Mouse (Mus musculus): ENCODE measurements around the gene 4931429L15Rik. TPM values are rescaled to one million over a fixed set of nuclear protein-coding genes. Genes with fewer than 3 reads are reported as not detected.

The 4931429L15Rik gene
- not detected in 2 replicates for polyA plus RNA-seq (2015; fragmentation: Nextera tagmentation; extraction: Ambion mirVana)

DNA sequence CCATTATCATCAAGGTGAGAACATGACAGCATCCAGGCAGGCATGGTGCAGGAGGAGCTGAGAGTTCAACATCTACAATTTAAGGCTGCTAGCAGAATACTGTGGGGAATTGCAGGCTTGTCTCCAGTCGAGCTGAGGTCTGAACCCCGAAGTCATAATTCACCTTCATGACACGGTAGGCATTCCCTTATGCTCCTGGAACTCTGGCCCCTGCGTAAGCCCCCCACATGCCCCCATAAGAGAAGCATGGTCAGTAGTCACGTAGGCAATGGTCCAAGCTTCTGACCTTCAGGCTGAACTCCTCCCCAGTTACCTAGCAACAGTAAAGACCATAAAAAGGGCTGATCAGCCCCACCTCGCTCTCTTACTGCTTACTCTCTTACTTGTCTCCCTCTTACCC, at the start of gene 4931429L15Rik:
TSS of gene 4931429L15Rik (minus strand) at position 101 of the 400 bp plus-strand sequence.

DNA sequence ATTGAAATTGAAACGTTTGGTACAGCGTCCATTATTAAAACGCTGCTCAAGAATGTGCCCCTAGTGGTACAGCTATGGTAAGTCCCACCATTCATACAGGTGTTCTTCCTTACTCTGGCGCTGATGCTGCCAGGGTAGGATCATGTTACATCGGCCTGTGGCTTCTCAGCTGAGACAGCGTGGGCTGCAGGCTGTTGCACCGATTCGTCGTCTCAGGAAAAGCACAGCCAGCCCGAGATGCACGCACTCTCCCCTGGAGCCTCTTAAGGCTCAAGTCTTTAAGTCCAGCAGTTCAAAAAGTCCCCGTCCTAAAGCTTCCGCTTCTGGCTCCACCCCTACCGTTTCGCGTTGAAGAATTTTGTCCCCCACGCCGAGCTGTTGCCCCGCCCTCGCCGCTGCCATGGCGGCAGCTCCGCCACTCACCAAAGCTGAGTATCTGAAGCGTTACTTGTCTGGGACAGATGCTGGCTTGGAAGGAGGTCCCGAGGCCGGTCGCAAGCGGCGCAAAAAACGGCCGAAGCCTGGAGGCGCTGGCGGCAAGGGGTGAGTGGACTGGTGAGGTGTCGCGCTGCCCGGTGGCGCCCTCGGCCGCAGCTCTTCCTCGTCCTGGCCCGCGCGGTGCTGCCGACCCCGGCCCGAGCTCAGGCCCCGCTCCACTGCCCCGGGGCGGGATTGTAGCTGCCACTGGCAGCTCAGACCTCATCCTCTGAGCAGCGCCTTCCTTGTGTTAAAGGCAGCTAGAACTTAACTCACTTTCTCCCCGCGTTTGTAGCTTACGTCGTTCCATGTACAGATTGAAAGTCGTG, 37.0 kb downstream of the 4931429L15Rik start, which contains the start of gene Bud13:
TSS of gene Bud13 (plus strand) at position 378 of the 806 bp plus-strand sequence.

DNA sequence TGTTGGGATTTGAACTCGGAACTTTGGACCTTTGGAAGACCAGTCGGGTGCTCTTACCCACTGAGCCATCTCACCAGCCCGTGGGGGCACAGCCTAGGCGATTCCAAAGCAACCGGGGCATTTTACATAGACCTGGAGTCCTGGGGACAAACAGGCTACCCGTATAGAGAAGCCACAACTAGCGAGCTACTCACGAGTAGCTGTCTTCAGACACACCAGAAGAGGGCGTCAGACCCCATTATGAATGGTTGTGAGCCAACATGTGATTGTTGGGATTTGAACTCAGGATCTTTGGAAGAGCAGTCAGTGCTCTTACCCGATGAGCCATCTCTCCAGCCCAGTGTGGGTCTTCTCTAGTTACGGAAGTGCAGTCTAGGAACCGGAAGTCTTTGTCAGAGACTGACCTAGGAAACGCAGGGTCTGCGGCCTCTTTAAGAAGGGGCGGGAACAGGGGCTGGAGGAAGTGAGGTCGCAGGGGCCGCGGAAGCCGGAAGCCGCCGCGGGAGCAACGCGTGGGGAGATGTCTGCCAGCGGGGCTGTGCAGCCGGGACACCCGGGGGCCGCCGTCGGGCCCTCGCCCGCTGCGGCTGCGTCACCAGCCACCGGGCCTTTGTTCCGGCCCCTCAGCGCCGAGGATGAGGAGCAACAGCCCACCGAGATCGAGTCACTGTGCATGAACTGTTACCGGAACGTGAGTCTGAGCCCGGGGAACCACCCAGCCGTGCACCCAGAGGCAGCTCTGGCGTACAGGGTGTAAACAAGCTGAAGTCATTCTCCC, 46.9 kb downstream of the 4931429L15Rik start, which contains the start of gene Zpr1:
TSS of gene Zpr1 (plus strand) at position 388 of the 778 bp plus-strand sequence.

DNA sequence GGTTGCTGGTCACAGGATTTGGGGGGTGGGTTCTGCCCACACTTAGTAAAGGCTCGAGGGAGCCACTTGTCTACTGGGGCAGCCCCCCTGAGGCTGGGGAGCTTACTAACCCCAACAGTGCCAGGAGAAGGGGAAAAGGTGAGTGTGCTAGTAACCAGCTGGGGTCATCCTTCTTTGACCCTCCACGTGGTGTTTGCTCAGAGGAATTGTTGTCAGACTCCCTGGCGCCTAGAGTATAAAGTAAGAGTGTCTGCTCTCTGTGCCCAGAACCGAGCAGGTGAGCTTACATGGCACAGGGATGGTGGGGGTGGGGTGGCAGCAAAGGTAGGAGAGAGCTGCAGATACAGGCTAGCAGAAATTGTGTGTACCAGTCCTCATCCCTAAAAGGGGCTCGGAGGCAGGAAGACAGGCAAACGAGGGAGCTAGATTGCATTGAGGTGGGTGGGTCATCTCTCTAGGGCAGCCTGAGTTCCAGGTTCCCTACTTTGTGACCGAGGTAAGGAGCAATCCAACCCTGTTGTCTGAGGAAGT, 51.4 kb downstream of the 4931429L15Rik start, which contains the start of gene Apoa5:
TSS of gene Apoa5 (plus strand) at position 291 of the 531 bp plus-strand sequence.

Other genes with a start within 250 kb of the 4931429L15Rik start
- 7.5 and 13.6 TPM in 2 replicates for gene Apoa1, start 91.4 kb downstream of the 4931429L15Rik start, polyA plus RNA-seq (2015; fragmentation: Nextera tagmentation; extraction: Ambion mirVana)
- gene Apoc3, start 84.3 kb downstream of the 4931429L15Rik start, polyA plus RNA-seq (2015; fragmentation: Nextera tagmentation; extraction: Ambion mirVana), result 0.31 and 6.7 TPM in 2 replicates
- 0.10 and 0.15 TPM in 2 replicates for gene Apoa4, start 79.3 kb downstream of the 4931429L15Rik start, polyA plus RNA-seq (2015; fragmentation: Nextera tagmentation; extraction: Ambion mirVana)
- 0.16 and 0.40 TPM in 2 replicates for gene Apoa5, start 51.4 kb downstream of the 4931429L15Rik start, polyA plus RNA-seq (2015; fragmentation: Nextera tagmentation; extraction: Ambion mirVana)
- 21.6 and 23.5 TPM in 2 replicates for gene Zpr1, start 46.9 kb downstream of the 4931429L15Rik start, polyA plus RNA-seq (2015; fragmentation: Nextera tagmentation; extraction: Ambion mirVana)
- gene Bud13, start 37.0 kb downstream of the 4931429L15Rik start, polyA plus RNA-seq (2015; fragmentation: Nextera tagmentation; extraction: Ambion mirVana), result 7.7 and 8.6 TPM in 2 replicates